Mouse (Mus musculus) 3T3-L1 (cell line): ENCODE measurements around the gene Cd276.
"Not testable (repeated sequence)": the region's sequence is repeated elsewhere in the genome, so short reads cannot be mapped to it uniquely, and the experiment has no call there.

Experiments
- DNase-seq: peaks from one replicate; pipeline ENCODE4 v3.0.0-alpha.2; 2015; ENCODE audit warnings: low read depth, low spot score

The Cd276 gene

DNA sequence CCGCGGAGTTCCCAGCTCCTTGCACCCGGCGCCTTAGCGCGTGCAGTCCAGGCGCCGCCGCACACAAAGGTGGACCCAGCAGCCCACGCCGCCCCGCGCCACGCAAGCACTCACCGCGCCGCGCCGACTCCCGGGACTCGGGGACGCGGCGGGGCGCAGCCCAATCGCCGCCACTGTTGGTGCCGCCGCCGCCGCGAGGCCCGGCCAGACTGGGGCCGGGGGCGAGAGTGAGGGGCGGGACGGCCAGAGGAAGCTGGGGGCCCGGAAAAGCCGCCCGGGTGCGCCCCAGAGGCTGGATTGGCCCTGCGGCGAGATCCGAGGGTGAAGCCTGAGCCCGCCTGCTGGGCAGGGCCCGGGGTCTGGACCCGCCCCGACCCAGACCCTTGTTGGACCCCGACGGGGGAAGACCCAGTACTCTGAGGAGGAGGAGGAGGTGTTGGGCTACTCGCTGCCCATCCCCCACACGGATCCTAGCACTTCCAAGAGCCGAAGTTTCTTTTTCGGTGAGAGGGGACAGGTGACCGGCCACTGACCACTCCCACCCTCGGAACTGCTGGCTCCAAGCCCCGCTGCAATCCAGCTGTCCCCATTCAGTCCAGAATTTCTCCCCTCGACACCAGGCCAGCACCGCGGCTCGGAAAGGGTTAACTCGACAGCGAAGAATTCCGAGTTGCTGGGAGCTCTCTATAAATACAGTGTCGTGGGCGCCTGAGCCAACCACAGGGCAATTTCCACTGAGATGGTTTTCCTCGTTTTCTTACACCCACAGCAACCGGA lies at the start of gene Cd276:
TSS of gene Cd276 (minus strand) at position 530 of the 777 bp plus-strand sequence.
- peak; percentile 82 for DNase-seq

DNA sequence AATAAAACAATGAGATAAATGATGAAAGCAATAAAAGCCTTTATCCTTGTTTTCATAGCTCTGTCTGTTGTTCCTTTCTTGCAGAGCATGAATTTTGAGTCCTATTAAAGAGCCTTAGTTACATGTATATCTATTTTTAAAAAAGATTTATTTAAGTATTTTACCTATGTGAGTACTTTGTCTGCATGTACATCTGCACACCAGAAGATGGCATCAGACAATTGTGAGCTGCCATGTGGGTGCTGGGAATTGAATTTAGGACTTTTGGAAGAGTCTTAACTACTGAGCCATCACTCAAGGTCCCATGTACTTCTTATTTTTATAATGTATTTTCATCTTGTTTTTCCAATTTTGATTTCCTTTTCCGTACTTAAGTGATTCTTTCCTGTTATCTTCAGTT lies 40.1 kb upstream of the Cd276 start:
- peak; percentile 28 for DNase-seq

DNA sequence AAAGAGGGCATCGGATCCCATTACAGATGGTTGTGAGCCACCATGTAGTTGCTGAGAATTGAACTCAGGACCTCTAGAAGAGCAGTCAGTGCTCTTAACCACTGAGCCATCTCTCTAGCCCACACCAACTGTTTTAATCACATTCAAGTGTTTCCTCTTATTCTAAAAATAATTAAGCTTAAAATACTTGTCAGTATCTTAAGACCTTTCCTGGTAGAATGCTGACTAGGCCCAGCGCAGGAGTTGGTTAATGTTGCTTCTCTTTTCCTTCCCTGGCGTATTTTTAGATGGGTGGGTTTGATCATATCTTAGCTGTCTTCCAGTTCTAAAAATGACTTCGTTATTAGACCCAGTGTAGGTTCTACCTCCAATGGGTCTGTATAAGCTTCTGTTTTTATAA lies 33.4 kb upstream of the Cd276 start:
- DNase-seq = no peak

DNA sequence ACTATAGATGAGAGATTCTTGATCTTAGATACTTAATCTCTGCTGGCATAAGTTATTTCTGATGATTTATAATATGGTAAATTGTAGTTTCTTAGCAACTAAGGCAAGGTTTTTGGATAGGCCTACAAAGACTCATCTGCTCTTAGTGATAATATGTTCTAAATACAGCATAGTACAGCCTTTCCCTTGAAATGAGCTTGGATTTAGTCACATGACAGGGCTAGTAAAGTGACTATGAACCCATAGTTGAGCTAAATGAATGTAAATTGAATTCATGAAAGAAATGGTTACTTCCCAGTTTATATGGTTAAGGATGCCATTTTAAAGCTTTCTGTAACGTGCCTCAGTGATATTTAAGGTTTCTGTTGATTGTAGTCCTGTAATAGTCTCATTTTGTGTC lies 29.1 kb upstream of the Cd276 start:
- no peak for DNase-seq

DNA sequence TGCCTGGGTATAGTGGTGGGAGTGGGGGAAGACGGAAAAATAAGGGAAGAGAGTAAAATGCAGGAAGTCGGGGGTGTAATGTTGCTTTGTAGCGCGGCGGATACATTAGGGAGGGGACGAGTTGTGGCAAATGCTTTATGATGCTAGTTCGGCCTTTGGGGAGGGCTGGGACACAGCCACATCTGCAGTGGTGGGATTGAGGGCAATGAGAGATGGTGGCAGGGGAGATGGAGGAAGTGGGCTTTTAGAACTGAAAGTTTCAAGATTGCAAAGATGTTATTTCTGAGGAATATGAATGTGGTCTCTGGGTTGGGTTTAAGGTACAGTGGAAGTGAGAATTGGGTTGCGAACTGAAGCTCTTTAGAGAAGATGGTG lies 28.0 kb upstream of the Cd276 start:
- no peak for DNase-seq

DNA sequence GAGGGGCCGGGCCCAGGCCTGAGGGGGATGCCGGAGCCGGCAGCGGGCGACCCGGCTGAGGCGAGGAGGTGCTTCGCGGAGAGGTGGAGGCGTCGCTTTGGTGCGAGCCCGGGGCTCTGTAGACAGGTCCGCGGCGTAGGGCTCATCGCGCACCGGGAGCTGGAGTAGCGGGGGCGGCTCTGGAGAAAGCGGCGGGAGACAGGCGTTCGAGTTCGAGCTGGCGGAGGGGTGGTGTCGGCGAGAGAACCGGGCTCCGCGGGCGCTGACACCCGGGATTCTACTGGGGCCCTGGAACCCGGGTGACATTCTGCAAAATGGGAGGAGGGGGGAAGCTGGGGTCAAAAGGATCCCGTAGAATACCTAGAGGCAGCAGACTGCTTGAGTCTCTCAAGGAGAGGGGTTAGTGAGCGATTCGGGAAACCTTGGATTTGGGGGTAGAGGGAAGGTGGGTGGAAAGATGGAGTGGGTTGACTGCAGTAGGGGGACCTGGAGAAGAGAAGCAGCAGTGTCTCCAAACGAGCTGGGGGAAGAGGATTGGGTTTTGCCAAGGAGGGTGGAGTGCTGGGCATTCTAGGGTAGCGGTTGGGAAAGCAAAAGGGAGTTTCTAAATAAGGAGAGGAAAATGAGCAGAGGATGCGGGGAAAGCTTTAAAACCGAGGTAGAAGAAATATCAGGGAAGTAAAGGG lies 27.5 kb upstream of the Cd276 start:
- DNase-seq = peak; percentile 51

DNA sequence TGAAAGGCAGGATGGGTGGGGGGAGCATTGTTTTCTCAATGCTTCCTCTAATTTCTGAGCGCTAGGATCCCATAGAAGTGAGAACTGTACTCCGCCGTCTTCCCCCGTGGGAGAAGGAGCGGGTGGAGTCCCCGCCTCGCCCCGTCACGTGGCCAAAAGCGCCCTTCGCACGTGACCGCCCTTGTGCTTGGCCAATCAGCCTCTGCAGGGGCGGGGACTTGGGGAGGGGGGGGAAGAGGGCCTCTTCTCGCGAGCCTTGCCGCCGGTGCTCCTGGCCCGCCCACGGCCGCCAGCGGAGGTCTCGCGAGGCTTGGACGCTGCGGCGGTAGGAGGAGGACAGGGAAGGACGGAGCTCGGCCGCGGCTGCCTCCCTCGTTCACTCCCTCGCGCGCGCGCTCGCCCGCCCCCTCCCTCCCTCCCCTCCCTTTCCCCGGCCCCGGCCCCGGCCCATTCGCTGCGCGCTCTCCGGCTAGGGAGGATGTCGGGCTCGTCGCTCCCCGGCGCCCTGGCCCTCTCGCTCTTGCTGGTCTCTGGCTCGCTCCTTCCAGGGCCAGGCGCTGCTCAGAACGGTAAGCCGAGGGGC lies 26.8 kb upstream of the Cd276 start, which contains the start of gene Nptn:
TSS of gene Nptn (plus strand) at position 283 of the 583 bp plus-strand sequence.
- DNase-seq = peak; percentile 96

DNA sequence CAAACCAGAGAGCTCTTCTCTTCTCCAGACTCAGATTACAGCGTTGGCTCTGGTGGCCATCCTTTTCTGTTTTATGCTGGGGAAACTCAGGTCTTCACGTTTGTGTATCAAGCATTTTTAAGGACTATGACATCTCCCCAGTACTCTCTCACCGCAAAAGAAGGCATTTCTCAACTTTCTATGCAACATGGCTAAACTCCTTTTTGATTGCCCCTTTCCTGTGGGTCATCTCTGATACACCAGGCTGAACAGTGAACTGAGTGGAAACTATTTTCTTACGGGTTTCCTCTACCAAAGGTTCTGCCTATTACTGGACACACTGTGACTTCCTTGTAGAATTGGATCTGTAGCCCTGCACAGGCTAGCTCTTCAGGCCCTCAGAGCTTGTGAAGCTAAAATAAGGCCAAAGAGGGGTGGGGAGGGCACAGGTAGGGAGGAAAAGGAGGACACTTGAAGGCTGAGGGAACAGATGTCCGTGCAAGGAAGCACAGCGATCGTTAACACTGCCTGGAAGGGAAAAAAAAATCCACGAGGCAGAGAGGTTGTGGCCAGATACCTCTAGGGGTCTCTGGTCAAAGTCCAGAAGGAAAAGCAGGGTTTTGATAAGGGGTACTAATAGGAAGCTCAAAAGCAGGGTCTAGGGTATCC lies 26.2 kb upstream of the Cd276 start:
- peak; percentile 58 for DNase-seq

DNA sequence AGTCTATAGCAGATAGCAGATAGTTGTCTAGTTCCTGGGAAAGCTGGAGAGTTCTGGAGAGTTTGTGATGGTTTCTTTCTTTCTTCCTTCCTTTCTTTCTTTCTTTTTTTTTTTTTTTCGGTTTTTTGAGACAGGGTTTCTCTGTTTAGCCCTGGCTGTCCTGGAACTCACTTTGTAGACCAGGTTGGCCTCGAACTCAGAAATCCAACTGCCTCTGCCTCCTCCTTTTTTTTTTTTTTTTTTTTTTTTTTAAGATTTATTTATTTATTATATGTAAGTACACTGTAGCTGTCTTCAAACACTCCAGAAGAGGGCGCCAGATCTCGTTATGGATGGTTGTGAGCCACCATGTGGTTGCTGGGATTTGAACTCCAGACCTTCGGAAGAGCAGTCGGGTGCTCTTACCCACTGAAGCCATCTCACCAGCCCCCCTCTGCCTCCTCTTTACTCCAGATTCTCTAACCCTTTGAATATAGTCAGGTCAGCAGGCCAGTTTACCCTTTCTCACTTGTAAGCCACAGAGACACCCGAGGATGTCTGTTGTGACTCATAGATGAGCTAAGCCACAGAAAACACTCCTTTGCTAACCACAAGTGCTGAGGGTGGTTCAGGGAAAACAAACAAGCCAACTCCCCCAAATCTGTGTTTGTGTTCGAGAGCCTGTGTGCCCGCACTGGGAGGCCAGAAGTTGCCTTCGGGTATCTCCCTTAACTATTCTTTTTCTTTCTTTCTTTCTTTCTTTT lies 25.4 kb upstream of the Cd276 start:
- DNase-seq = peak; percentile 93

DNA sequence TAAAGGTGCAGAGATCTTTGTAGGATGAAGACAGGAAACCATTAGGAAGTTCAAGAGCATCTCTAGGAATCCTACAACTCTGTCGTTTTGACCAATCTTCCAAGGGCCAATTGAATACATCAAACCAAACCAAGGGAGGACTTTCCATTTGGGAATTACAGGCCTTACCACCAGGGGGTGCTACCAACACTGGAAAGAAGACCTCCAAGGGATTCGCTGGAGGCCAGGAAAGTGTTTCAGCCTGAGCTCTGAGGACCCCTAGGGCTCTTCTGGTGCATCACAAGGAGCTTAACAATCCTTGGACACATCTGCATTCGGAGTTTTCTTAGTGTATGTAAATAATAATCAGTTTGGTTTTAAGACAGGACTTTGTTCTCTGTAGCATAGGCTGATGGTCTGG lies 23.4 kb upstream of the Cd276 start:
- peak; percentile 97 for DNase-seq

DNA sequence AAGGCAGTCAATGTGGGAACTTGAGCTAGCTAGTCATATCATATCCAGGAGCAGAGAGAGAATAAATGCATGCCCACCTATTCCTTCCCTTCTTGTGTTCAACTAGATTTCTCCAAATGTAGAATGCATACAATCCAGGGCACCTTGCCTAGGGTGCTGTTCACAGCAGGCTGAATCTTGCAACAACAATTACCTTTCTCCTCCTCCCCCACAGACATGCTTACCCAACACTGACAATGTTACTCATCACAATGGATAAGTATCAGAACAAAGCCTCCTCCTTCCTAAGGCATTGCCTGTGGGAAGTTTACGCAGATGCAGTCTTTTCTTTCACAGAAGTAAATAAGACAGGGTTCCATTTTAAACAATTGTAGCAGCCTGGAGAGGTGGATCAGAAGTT lies 15.8 kb upstream of the Cd276 start:
- DNase-seq = no peak

DNA sequence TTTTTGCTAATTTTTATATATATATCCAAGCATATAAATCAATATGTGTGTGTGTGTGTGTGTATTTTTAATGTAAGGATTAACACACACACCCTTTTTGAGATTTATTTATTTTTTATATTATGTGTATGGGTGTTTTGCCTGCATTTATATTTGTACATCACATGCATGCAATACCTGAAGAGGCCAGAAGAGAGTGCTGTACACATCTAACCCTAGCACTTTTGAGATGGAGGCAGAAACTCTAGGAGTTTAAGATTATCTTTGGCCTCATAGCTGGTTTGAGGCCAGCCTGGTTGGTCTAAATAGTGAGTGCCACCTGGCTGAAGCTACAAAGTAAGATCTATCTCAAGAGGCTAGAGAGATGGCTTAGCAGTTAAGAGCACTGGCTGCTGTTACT lies 12.4 kb upstream of the Cd276 start:
- peak; percentile 56 for DNase-seq

DNA sequence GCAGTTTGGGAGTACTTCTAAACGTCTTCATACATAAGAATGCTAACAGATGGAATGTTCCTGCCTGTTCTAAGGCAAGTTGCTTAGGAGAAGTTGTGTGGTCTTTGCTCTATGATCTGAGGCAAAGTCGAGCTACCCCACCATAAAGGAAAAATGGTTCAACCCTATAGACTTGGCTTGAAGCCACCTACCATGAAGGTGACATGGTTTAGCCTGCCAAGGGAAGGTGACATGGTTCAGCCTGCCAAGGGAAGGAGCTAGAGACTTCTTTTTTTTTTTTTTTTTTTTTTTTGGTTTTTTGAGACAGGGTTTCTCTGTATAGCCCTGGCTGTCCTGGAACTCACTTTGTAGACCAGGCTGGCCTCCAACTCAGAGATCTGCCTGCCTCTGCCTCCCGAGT lies 10.7 kb upstream of the Cd276 start:
- not testable (repeated sequence) for DNase-seq

DNA sequence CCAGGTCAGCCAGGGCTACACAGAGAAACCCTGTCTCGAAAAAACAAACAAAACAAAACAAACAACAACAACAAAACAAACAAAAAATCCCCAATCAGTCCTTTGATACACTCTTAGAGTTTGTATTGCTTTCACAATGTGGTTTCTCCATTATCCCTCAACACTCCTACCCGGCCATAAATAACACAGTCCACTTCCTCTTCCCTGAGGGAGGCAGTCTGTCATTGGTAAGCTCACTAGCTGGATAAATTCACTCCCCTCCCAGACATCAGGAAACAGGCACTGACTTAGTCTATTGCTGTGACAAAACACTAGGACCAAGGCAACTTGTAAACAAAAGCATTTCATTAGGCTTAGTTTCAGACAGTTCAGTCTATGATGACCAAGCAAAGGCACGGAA lies 5.0 kb upstream of the Cd276 start:
- DNase-seq = no peak

DNA sequence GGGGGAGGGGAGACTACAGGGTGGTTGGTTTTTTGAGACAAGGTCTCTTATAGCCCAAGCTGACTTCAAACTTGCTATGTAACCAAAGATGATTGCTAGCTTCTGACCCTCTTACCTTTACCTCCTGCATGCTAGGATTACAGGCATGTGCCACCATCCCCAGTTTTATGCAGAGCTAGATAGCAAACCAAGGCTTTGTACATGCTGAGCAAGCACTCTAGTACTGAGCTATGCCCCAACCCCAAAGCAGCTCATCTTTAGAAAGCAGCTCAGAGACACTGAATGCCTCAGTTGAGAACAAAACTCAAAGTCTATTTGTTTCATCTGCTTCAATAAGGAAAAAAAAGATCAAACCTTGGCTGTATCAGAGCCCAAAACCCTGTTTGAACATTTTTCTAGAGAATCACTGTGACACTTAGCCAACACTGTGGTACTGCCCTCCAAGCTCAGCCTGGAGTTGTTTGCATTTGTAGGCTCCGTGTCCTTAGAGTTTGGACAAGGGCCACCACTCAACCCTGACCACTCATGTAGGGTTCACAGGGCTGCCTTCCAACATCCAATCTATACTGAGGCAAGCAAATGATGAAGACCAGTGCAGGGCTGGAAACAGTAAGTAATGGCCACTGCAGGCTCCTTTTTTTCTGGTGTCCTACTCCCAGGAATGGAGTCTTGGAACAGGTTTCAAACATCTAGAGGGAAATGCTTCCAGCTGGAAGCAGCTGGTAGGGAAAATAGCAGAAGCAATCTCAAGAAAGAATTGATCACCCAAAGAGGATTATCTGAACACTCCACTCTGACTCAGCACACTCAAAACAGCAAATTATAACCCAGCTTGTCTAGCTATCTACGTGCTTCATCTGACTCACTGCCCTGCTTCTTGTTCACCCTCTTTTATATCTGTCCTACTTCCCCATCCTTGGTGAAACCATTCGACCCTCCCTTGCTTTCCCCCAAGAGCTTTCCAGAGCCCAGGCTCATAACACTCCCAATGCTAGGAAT lies 2.5 kb upstream of the Cd276 start:
- DNase-seq = no peak

DNA sequence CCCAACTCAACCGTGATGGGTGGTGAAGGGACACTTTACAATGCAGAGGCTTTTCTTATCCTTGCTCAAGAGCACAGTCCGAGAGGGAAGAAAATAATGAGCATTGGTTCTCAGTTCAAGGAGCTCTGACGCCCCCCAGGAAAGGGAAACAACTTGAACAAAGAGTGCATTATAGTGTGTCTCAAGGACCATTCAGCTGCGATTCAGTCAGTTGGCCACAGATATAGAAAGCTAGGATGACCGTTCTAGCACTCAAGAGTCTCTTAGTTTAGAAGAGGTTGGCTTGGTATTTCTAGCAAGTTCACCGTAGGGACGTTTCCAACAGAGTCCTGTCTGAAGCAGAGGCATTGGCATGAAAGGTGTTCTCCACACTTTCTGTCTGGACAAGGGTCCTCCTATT lies 1.4 kb upstream of the Cd276 start:
- no peak for DNase-seq

DNA sequence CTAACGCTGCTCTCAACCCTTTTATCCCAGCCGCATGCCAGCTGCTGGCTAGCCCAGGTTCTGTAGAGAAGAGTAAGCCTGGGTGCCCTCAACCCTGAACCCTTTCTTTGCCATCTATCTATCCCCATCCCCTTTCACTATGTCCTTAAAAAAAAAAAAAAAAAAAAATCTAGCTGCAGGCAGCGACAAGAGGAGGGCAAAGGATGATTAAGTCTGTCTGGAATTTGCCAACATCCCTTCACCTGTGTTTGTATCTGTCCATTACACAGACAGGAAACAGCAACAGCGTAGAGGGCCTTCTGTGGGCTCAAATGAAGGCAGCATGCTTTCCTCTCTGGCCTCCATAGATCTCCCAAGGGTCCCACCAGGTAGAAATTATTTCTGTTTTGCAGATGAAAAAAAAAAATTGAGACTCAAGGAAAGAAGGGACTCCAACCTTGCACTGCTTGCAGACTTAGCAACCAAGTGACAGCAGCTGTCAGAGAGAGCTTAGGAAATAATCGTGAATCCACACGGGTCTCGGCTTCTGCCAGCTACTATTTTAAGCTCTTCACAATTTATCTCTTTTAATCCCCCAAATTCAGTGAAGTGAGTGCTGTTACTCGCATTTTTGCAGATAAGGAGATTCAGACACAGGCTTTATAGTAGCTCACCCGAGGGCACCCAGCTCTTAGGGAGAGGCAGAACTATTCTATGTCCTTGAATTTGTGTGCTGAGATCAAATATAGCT lies 613 bp upstream of the Cd276 start:
- no peak for DNase-seq

DNA sequence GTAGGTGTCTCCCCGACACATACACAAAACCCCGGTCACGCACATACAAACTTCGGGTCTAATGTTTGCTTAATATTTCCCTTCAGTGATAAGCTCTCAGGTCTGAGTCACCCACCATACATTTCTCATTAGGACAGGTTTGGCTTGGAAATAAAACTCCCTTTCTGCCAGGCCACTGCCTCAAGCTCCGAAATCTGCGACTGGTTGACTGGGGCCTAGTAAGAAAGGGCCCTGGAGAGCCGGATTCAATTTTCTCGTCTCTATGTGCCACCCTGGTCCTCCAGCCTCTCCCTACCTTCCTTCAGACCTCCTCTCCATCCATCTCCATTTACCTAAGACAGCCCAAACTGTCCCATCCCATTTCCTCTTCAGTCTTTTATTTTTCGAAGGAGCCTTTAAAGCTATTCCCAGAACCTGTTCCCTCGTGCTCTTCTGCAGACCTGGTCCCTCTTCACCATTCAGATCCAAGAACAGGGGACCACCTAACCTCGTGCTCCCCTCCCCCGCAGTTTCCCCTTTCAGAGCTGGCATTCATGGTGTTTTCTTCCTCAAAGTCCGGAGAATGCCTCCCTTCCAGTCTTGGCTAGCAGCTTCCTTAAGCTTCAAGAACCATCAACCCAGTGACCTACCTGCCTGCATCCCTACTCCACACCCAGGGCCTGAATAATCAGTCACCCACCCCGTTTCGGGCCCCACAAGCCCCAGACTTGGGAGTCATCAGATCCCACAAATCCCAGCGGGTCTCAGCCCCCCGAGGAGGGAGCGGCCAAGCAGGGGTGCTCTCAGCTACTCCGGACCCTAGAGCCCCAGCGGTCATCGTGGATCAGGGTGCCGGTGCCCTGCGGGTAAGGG lies 955 bp downstream of the Cd276 start:
- peak; percentile 85 for DNase-seq

DNA sequence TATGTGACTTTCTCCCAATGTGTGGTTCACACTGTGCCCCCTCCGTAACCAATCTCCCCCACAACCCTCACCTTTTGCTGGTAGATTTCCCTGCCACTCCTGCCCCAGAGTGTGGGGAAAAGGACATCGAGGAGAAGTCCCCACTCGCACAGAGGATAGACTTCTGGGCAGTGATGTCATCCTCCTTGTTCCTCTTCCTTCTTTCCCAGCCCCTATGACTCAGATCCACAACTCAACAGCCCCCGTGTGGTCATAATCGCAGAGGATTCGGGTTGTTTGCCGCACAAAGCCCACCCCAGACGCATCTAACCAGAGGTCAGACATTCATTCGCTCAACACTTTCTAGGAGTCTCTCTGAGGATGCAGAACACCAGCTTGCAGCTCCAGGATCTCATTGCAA lies 3.2 kb downstream of the Cd276 start:
- DNase-seq = no peak
